Mouse (Mus musculus): ENCODE measurements around the gene Smim20. TPM values are rescaled to one million over a fixed set of nuclear protein-coding genes. Genes with fewer than 3 reads are reported as not detected.
A peak's percentile ranks its signal among the peaks of the same experiment; 100 is the strongest.

Gene Smim20
- polyA plus RNA-seq, 1 experiment from 2014 or later: 72.6 TPM

- Histone ChIP-seq H3K9me3 (peaks cover 4% of the 10 kb centered on the region; the same call in 1 of the 2 replicates), H3K27ac (no peak overlapping the region), H3K27me3 (ENCODE audit: poor library complexity, severe bottlenecking) (no peaks in the 10 kb centered on the region), H3K4me3 (no peak overlapping the region), H3K36me3 (replicated peaks) (peaks cover 9% of the 10 kb centered on the region; the same call in 1 of the 2 replicates), H3K4me1 (peaks cover 54% of the 10 kb centered on the region)
- 94% methylated on average over 13 of the region's 13 CpGs for WGBS
- DNase-seq (ENCODE audit: extremely low spot score, low spot score): no peak
These were observed 4.2 kb downstream of the Smim20 start for GRCm38 (mm10) chr5:53270947-53271711.

DNA sequence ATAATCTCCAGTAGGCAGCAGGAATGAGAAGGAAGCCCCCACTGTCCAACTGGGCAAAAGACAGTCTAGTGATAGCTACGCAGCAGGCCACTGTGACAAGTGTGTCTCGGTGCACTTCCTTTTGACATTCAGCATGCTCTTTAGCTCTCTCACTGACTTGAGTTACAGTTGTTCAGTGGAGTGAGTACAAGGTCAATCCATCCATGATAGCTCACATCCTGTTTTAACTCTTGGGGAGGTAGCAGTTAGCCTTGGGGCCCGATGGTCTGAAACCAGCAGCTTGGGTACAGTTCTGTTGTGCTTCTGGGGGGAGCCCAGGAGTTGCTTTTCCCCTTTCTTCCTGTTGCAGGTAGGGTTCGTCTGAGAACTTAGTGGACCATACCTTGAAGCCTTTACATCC lies 5.7 kb downstream of the Smim20 start:
- no peak for DNase-seq (ENCODE audit: extremely low spot score, low spot score)
- Histone ChIP-seq H3K4me3 (no peak overlapping the region), H3K27me3 (ENCODE audit: poor library complexity, severe bottlenecking) (peaks cover under 1% of the 10 kb centered on the region; the same call in 1 of the 2 replicates), H3K9me3 (peaks cover 4% of the 10 kb centered on the region; the same call in 1 of the 2 replicates), H3K4me1 (peaks cover 54% of the 10 kb centered on the region), H3K27ac (no peak overlapping the region), H3K36me3 (replicated peaks) (peaks cover 9% of the 10 kb centered on the region; the same call in 1 of the 2 replicates)
- 92% methylated on average over 4 of the region's 4 CpGs for WGBS

DNA sequence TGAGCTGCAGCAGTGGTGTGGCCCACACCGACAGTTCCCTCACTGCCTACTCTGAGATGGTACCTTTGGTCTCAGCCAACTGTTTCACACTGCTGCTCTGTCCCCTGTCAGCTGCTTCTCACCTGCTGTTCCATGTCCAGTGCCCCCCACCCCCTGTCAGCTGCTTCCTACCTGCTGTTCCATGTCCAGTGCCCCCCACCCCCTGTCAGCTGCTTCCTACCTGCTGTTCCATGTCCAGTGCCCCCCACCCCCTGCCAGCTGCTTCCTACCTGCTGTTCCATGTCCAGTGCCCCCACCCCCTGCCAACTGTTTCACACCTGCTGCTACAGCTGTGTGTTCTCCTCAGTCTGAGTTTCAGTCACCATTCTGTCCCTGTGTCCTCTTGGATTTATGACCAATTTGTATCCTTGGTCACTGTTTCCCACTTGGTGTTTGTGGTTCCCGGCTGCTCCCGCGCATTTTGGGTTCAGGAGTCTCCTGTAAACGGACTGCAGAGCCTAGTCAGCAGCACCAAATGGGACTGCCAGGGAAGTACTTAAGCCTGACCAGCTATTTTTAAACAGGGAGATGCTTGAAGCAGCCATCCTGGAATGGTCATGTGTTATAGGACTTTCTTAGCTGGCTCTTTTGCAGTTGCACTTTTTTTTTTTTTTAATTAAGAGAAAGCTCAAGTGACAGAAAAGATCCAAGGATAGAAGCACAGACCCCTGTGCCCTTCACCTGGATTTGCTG lies 7.0 kb downstream of the Smim20 start:
- H3K36me3 ChIP-seq (replicated peaks): peaks cover 19% of the 10 kb centered on the region
- peaks cover 11% of the 10 kb centered on the region for H3K27me3 ChIP-seq (ENCODE audit: poor library complexity, severe bottlenecking)
- 91% methylated on average over 5 of the region's 5 CpGs for WGBS
- no peak overlapping the region for H3K4me3 ChIP-seq
- DNase-seq (ENCODE audit: extremely low spot score, low spot score): no peak
- H3K27ac ChIP-seq: 0 out of 2 replicates have a peak overlapping the region, but pooled peaks have one; percentile 20
- H3K9me3 ChIP-seq: peaks cover 4% of the 10 kb centered on the region; the same call in 1 of the 2 replicates
- H3K4me1 ChIP-seq: peaks cover 49% of the 10 kb centered on the region

DNA sequence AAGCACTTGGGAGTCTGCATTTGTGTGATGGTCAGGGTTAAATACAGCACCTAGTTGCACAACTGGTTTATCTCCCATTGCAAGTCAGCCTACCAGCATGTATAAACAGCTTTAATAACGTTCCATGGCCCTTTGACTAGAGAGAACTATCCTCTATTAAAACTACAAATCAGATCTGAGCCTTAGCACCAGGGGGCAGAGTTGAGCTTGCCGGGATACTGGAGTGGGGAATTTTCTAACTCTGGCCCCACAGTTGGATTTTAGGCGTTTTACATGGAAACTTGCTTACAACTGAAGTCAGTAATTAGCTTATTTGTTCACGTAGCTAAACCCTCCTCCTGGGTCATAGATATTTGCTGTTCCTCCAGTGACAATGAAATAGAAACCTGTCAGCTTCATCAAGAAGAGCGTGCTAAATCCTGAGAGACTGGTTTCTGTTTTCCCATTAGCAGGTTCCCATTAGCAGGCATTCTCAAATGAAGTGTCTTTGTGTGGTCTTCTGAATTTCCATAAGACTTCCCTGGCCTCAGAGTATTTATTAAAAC lies 8.0 kb downstream of the Smim20 start:
- Histone ChIP-seq H3K27me3 (ENCODE audit: poor library complexity, severe bottlenecking) (peaks cover 17% of the 10 kb centered on the region), H3K9me3 (peaks cover 4% of the 10 kb centered on the region; the same call in 1 of the 2 replicates), H3K4me1 (peaks cover 50% of the 10 kb centered on the region), H3K27ac (no peak overlapping the region), H3K36me3 (replicated peaks) (peaks cover 30% of the 10 kb centered on the region), H3K4me3 (no peak overlapping the region)
- WGBS: 43% methylated on average over 5 of the region's 5 CpGs
- no peak for DNase-seq (ENCODE audit: extremely low spot score, low spot score)

- 56% methylated on average over 3 of the region's 3 CpGs for WGBS
- H3K27ac ChIP-seq: no peak overlapping the region
These were observed 8.5 kb downstream of the Smim20 start for GRCm38 (mm10) chr5:53275376-53275775.

GRCm38 (mm10) chr5:53276470-53277022 lies 9.7 kb downstream of the Smim20 start:
- WGBS: 34% methylated on average over 5 of the region's 5 CpGs
- peaks cover 53% of the 10 kb centered on the region for H3K4me1 ChIP-seq
- H3K4me3 ChIP-seq: no peak overlapping the region
- H3K27me3 ChIP-seq (ENCODE audit: poor library complexity, severe bottlenecking): peaks cover 17% of the 10 kb centered on the region
- no peak overlapping the region for H3K27ac ChIP-seq
- peaks cover 4% of the 10 kb centered on the region; the same call in 1 of the 2 replicates for H3K9me3 ChIP-seq
- DNase-seq (ENCODE audit: extremely low spot score, low spot score): no peak
- peaks cover 28% of the 10 kb centered on the region for H3K36me3 ChIP-seq (replicated peaks)

More at GRCm38 (mm10) chr5:53275376-53275775, 8.5 kb downstream of the Smim20 start:
- Histone ChIP-seq H3K4me1 (peaks cover 53% of the 10 kb centered on the region), H3K27me3 (ENCODE audit: poor library complexity, severe bottlenecking) (peaks cover 17% of the 10 kb centered on the region), H3K4me3 (no peak overlapping the region), H3K36me3 (replicated peaks) (peaks cover 31% of the 10 kb centered on the region), H3K9me3 (peaks cover 4% of the 10 kb centered on the region; the same call in 1 of the 2 replicates)
- DNase-seq (ENCODE audit: extremely low spot score, low spot score): no peak

- DNase-seq (ENCODE audit: extremely low spot score, low spot score): no peak
- peak overlapping the region; percentile 53; the same call in 1 of the 2 replicates for H3K27ac ChIP-seq
- 75% methylated on average over 4 of the region's 4 CpGs for WGBS
- no peaks in the 10 kb centered on the region for H3K9me3 ChIP-seq
- H3K4me3 ChIP-seq: no peak overlapping the region
- H3K4me1 ChIP-seq: peaks cover 53% of the 10 kb centered on the region
- peaks cover 17% of the 10 kb centered on the region for H3K27me3 ChIP-seq (ENCODE audit: poor library complexity, severe bottlenecking)
- H3K36me3 ChIP-seq (replicated peaks): peaks cover 23% of the 10 kb centered on the region
These were observed 10.9 kb downstream of the Smim20 start for GRCm38 (mm10) chr5:53277716-53278263.

DNA sequence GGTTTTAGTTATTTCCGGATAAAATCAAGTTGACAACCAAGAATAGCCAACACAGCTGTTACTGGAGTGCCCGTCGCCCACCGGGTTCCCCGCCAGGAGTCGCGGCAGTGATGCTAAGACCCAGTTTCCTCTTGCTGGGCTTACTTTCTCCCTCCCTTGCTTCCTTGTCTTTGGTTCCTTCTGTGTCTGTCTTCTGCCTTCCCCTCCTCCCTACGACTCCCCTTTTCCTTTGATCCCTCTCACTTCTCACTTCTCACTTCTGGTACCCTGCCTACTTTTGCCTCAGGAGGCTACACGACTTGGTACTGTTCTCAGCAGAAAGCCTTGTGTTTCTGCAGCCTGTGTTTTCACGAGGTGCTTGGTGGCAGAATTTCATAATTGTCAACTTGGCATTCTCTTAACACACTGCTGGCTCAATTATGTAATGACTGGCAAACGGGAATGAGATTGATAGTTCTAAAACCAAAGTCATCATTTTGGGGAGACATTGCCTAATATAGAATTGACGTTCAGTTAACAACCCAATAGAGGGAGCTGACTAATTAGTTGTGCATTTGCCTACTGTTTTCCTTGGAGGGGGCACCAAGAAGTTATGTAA lies 12.4 kb downstream of the Smim20 start:
- no peak overlapping the region for H3K4me3 ChIP-seq
- DNase-seq (ENCODE audit: extremely low spot score, low spot score): no peak
- no peaks in the 10 kb centered on the region for H3K9me3 ChIP-seq
- H3K36me3 ChIP-seq (replicated peaks): peaks cover 22% of the 10 kb centered on the region
- 89% methylated on average over 12 of the region's 12 CpGs for WGBS
- H3K27ac ChIP-seq: no peak overlapping the region
- peaks cover 17% of the 10 kb centered on the region for H3K27me3 ChIP-seq (ENCODE audit: poor library complexity, severe bottlenecking)
- H3K4me1 ChIP-seq: peaks cover 43% of the 10 kb centered on the region

- no peak overlapping the region for H3K4me3 ChIP-seq
- H3K27ac ChIP-seq: no peak overlapping the region
- peaks cover 22% of the 10 kb centered on the region for H3K36me3 ChIP-seq (replicated peaks)
- H3K9me3 ChIP-seq: no peaks in the 10 kb centered on the region
- peaks cover 17% of the 10 kb centered on the region for H3K27me3 ChIP-seq (ENCODE audit: poor library complexity, severe bottlenecking)
- peaks cover 18% of the 10 kb centered on the region for H3K4me1 ChIP-seq
- DNase-seq (ENCODE audit: extremely low spot score, low spot score): no peak
- 89% methylated on average over 4 of the region's 4 CpGs for WGBS
These were observed 15.6 kb downstream of the Smim20 start for GRCm38 (mm10) chr5:53282487-53282886.

GRCm38 (mm10) chr5:53286406-53286805 lies 19.5 kb downstream of the Smim20 start:
- Histone ChIP-seq H3K27me3 (ENCODE audit: poor library complexity, severe bottlenecking) (no peaks in the 10 kb centered on the region), H3K9me3 (no peaks in the 10 kb centered on the region), H3K36me3 (replicated peaks) (no peaks in the 10 kb centered on the region), H3K4me3 (no peak overlapping the region), H3K4me1 (peaks cover 21% of the 10 kb centered on the region), H3K27ac (no peak overlapping the region)
- 96% methylated on average over 2 of the region's 2 CpGs for WGBS
- DNase-seq (ENCODE audit: extremely low spot score, low spot score): no peak

GRCm38 (mm10) chr5:53289438-53289837 lies 22.6 kb downstream of the Smim20 start:
- H3K9me3 ChIP-seq: no peaks in the 10 kb centered on the region
- H3K4me3 ChIP-seq: no peak overlapping the region
- DNase-seq (ENCODE audit: extremely low spot score, low spot score): no peak
- H3K4me1 ChIP-seq: peaks cover 19% of the 10 kb centered on the region
- WGBS: 27% methylated on average over 9 of the region's 9 CpGs
- H3K36me3 ChIP-seq (replicated peaks): no peaks in the 10 kb centered on the region
- H3K27me3 ChIP-seq (ENCODE audit: poor library complexity, severe bottlenecking): no peaks in the 10 kb centered on the region
- no peak overlapping the region for H3K27ac ChIP-seq

DNA sequence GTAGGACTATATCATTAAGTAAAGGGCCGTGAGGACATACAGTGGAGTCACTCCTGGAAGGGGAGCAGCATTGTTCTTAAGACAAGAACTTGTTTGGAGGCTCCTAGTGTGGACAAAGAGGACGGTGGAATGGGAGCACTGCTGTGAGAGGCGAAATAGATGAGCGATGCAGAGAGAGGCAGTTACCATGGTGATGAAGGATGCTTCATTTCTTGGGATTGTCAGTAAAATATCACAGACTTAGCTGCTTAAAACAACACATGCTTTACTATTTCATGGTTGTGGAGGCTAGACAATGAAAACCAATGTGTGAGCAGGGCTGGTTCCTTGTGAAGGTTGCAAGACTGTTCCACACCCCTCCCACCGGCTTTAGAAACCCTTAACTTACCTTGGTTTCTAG lies 27.7 kb downstream of the Smim20 start:
- Histone ChIP-seq H3K9me3 (no peaks in the 10 kb centered on the region), H3K36me3 (replicated peaks) (no peaks in the 10 kb centered on the region), H3K27ac (no peak overlapping the region), H3K27me3 (ENCODE audit: poor library complexity, severe bottlenecking) (no peaks in the 10 kb centered on the region), H3K4me1 (peaks cover 8% of the 10 kb centered on the region), H3K4me3 (no peak overlapping the region)
- DNase-seq (ENCODE audit: extremely low spot score, low spot score): no peak
- 81% methylated on average over 5 of the region's 5 CpGs for WGBS
